In the genomic region with DNA sequence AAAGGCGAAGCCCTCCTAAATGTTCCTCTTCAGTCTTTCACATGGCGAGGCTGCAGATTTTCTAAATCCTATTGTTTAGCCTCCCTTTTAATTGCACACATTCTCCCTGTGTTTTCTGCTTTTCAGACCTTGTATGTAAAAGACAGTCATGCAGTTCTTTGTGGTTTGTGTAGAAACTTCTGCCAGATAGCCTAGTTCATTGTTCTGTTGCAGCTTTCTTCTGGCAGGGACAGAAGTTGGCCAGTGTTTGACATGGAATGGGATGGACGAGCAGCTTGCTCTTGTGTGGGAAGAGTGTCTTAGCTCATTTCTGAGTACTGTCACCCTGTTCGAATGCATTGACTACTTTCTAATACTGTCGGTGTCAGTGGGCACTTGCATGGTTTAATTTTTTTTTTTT, we compare ENCODE assay signal across 17 mouse cellular contexts. TPM values are rescaled to one million over a fixed set of nuclear protein-coding genes. Genes with fewer than 3 reads are reported as not detected.
A peak's percentile ranks its signal among the peaks of the same experiment; 100 is the strongest.
DNase-seq lines count a peak whose midpoint lies in the region; ATAC-seq and TF ChIP-seq lines count a peak whose summit lies in the region.
"Had no signal": no experiment of that assay in that cellular context is flagged by ENCODE, and none has a peak within 500 bp of the region (broad histone marks: within the 10 kb centered on the region; RNA-seq: fewer than 3 reads in every experiment).

No protein-coding gene starts in this region.

- H3K27ac ChIP-seq in heart, embryonic 12.5 days (ENCODE audit: poor library complexity, severe bottlenecking), result no peak overlapping the region
- no peak overlapping the region for H3K27ac ChIP-seq in liver, embryonic 11.5 days (ENCODE audit: low read depth, low read length)
- H3K27ac ChIP-seq in liver, postnatal 0 days (ENCODE audit: low read depth), result no peak overlapping the region
- peak overlapping the region; percentile 29 for H3K27ac ChIP-seq in liver, embryonic 13.5 days
- H3K27ac ChIP-seq: embryonic facial prominence, embryonic 13.5 days; forebrain, embryonic 10.5 days; heart, embryonic 10.5 days; macrophage had no signal

- no peak overlapping the region for H3K4me3 ChIP-seq in heart, embryonic 12.5 days
- H3K4me3 ChIP-seq in liver, embryonic 11.5 days (ENCODE audit: low read depth, low read length), result no peak overlapping the region
- H3K4me3 ChIP-seq in liver, postnatal 0 days (ENCODE audit: low read depth, low read length), result no peak overlapping the region
- H3K4me3 ChIP-seq in liver, embryonic 13.5 days (replicated peaks), result no peak overlapping the region
- H3K4me3 ChIP-seq: embryonic facial prominence, embryonic 13.5 days; forebrain, embryonic 10.5 days; heart, embryonic 10.5 days had no signal

- H3K27me3 ChIP-seq in heart, embryonic 12.5 days (replicated peaks), result no peaks in the 10 kb centered on the region
- H3K27me3 ChIP-seq in liver, embryonic 11.5 days (replicated peaks; ENCODE audit: control insufficient read depth, insufficient read depth, low read length), result no peaks in the 10 kb centered on the region
- no peaks in the 10 kb centered on the region for H3K27me3 ChIP-seq in liver, postnatal 0 days (ENCODE audit: insufficient read depth, low read length)
- no peaks in the 10 kb centered on the region for H3K27me3 ChIP-seq in liver, embryonic 13.5 days
- H3K27me3 ChIP-seq: embryonic facial prominence, embryonic 13.5 days had no signal

- no peaks in the 10 kb centered on the region for H3K9me3 ChIP-seq in heart, embryonic 12.5 days (replicated peaks)
- H3K9me3 ChIP-seq in liver, embryonic 11.5 days (ENCODE audit: control insufficient read depth, low read length), result no peaks in the 10 kb centered on the region
- H3K9me3 ChIP-seq in liver, postnatal 0 days (ENCODE audit: low read length), result no peaks in the 10 kb centered on the region
- no peaks in the 10 kb centered on the region for H3K9me3 ChIP-seq in liver, embryonic 13.5 days (replicated peaks)
- H3K9me3 ChIP-seq: embryonic facial prominence, embryonic 13.5 days; heart, embryonic 10.5 days had no signal

- H3K4me1 ChIP-seq in heart, embryonic 12.5 days (replicated peaks), result peaks cover 69% of the 10 kb centered on the region
- H3K4me1 ChIP-seq in liver, embryonic 11.5 days (replicated peaks; ENCODE audit: control insufficient read depth, insufficient read depth, low read length), result peaks cover 64% of the 10 kb centered on the region
- peaks cover 55% of the 10 kb centered on the region for H3K4me1 ChIP-seq in liver, postnatal 0 days (ENCODE audit: insufficient read depth)
- H3K4me1 ChIP-seq in liver, embryonic 13.5 days (replicated peaks), result peaks cover 93% of the 10 kb centered on the region

- H3K4me2 ChIP-seq in heart, embryonic 12.5 days, result no peak overlapping the region
- 0 out of 2 replicates have a peak overlapping the region, but pooled peaks have one; percentile 1 for H3K4me2 ChIP-seq in liver, embryonic 11.5 days
- H3K4me2 ChIP-seq in liver, postnatal 0 days (ENCODE audit: low read depth, low read length), result no peak overlapping the region
- peak overlapping the region; percentile 27 for H3K4me2 ChIP-seq in liver, embryonic 13.5 days
- H3K4me2 ChIP-seq: embryonic facial prominence, embryonic 13.5 days; midbrain, embryonic 11.5 days had no signal

- TF ChIP-seq CTCF in liver, postnatal 0 days (IDR thresholded peaks at IDR 0.05; ENCODE audit: low read depth), result no peak

- 0 out of 2 replicates have a peak overlapping the region, but pooled peaks have one; percentile 10 for H3K9ac ChIP-seq in heart, embryonic 12.5 days
- no peak overlapping the region for H3K9ac ChIP-seq in liver, embryonic 11.5 days (ENCODE audit: low read depth, low read length)
- no peak overlapping the region for H3K9ac ChIP-seq in liver, postnatal 0 days (replicated peaks)
- peak overlapping the region; percentile 2; the same call in 1 of the 2 replicates for H3K9ac ChIP-seq in liver, embryonic 13.5 days
- H3K9ac ChIP-seq: embryonic facial prominence, embryonic 13.5 days had no signal

- 88% methylated on average over 5 of the region's 5 CpGs for WGBS in heart, embryonic 12.5 days
- 85% methylated on average over 5 of the region's 5 CpGs for WGBS in liver, embryonic 11.5 days
- 71% methylated on average over 5 of the region's 5 CpGs for WGBS in liver, postnatal 0 days (ENCODE audit: insufficient replicate concordance)
- 74% methylated on average over 5 of the region's 5 CpGs for WGBS in liver, embryonic 13.5 days (ENCODE audit: insufficient replicate concordance)

- no peak for DNase-seq in heart, adult 11 months
- DNase-seq in liver, embryonic 11.5 days (ENCODE audit: low spot score), result no peak
- no peak for DNase-seq in liver, postnatal 0 days
- peak; percentile 48 for DNase-seq in brain, adult 2 months (ENCODE audit: low read depth, low spot score)
- no peak for DNase-seq in liver, embryonic 13.5 days
- DNase-seq in kidney, postnatal 4 days, result no peak
- no peak for DNase-seq in urinary bladder, postnatal 14 days (ENCODE audit: low spot score)
- DNase-seq: heart, postnatal 4 days; thymus, adult 18-20 months had no signal

- no peak for TF ChIP-seq EP300 in liver, postnatal 0 days (IDR thresholded peaks at IDR 0.05; ENCODE audit: low read depth)

- 0 out of 2 replicates have a peak, but pooled peaks cover 2% of the 10 kb centered on the region for H3K36me3 ChIP-seq in heart, embryonic 12.5 days
- H3K36me3 ChIP-seq in liver, embryonic 11.5 days (ENCODE audit: control insufficient read depth, insufficient read depth, low read length), result no peaks in the 10 kb centered on the region; the same call in 1 of the 2 replicates
- H3K36me3 ChIP-seq in liver, postnatal 0 days (replicated peaks; ENCODE audit: insufficient read depth, low read length), result peaks cover 9% of the 10 kb centered on the region; the same call in 1 of the 2 replicates
- H3K36me3 ChIP-seq in liver, embryonic 13.5 days, result peaks cover 19% of the 10 kb centered on the region
- H3K36me3 ChIP-seq: embryonic facial prominence, embryonic 13.5 days had no signal

- no peak for ATAC-seq in heart, embryonic 12.5 days (ENCODE audit: insufficient number of reproducible peaks, low FRiP score)
- ATAC-seq in liver, embryonic 11.5 days (replicated peaks; ENCODE audit: low FRiP score), result no peak
- no peak for ATAC-seq in liver, postnatal 0 days
- no peak for ATAC-seq in liver, embryonic 13.5 days (ENCODE audit: low read depth)
- ATAC-seq: inflammation-experienced regulatory T-cells, adult 6 months had no signal

RNA-seq across cellular contexts. Expression of a gene that starts 6.5 kb away (rescaled TPM):
- 46.3 and 46.5 TPM in 2 replicates for polyA plus RNA-seq in heart, embryonic 12.5 days (2016; fragmentation: Nextera tagmentation; extraction: Ambion mirVana)
- 59.5 and 73.8 TPM in 2 replicates for polyA plus RNA-seq in liver, embryonic 11.5 days (2014; fragmentation: Nextera tagmentation; extraction: Ambion mirVana)
- 25.2 and 29.9 TPM in 2 replicates for polyA plus RNA-seq in liver, postnatal 0 days (2015; fragmentation: Nextera tagmentation; extraction: Ambion mirVana)
- 39.0 and 39.3 TPM in 2 replicates for polyA plus RNA-seq in liver, embryonic 13.5 days (2015; fragmentation: Nextera tagmentation; extraction: Ambion mirVana)

RNA-seq across cellular contexts. Expression of a gene that starts 36.2 kb away (rescaled TPM):
- 0.20 TPM in 1 of 2 replicates, not detected in the other for polyA plus RNA-seq in heart, embryonic 12.5 days (2016; fragmentation: Nextera tagmentation; extraction: Ambion mirVana)
- 1.6 and 1.8 TPM in 2 replicates for polyA plus RNA-seq in liver, embryonic 11.5 days (2014; fragmentation: Nextera tagmentation; extraction: Ambion mirVana)
- polyA plus RNA-seq in liver, postnatal 0 days (2015; fragmentation: Nextera tagmentation; extraction: Ambion mirVana), result 1.3 and 1.5 TPM in 2 replicates
- 1.6 and 1.8 TPM in 2 replicates for polyA plus RNA-seq in liver, embryonic 13.5 days (2015; fragmentation: Nextera tagmentation; extraction: Ambion mirVana)
- polyA plus RNA-seq: forebrain, embryonic 10.5 days; heart, embryonic 10.5 days; kidney, embryonic 14.5 days had no signal

Comparison
In these comparisons a context has a peak if more than half of its experiments do, and no peak if none do; other contexts are left out.
1. H3K4me2 ChIP-seq: peak in liver, embryonic 11.5 days (single experiment) and liver, embryonic 13.5 days (single experiment); none in heart, embryonic 12.5 days (single experiment) and liver, postnatal 0 days (single experiment).
2. H3K9ac ChIP-seq: peak in heart, embryonic 12.5 days (single experiment) and liver, embryonic 13.5 days (single experiment); none in liver, embryonic 11.5 days (single experiment) and liver, postnatal 0 days (single experiment).